Mouse (Mus musculus) heart, postnatal 14 days (tissue): ENCODE results near the gene Tas2r113. TPM values are rescaled to one million over a fixed set of nuclear protein-coding genes. Genes with fewer than 3 reads are reported as not detected.
"Not testable (repeated sequence)": the region's sequence is repeated elsewhere in the genome, so short reads cannot be mapped to it uniquely, and the experiment has no call there.

Source experiments
- DNase-seq, 2 experiments: peaks; one replicate each; pipeline ENCODE4 v3.0.0; 2021 to 2022
- intact Hi-C: fragments of 180-260 bp; cut with DNase I; formaldehyde crosslinking; loops from one replicate; pipeline ENCODE4 v1.15.1; 2025
- long read RNA-seq, 2 experiments: library from polyadenylated mRNA; stranded (forward); transcript quantifications; one replicate each; pipeline ENCODE4 v2.0.0; 2021
- total RNA-seq, 2 experiments: library from RNA; stranded (reverse); gene quantifications; 2 replicates each; pipeline ENCODE4 v1.2.3; 2021

The Tas2r113 gene
- not detected for total RNA-seq
- long read RNA-seq, experiment 1 = 0 reads
- long read RNA-seq, experiment 2 = 0 reads

GRCm38 (mm10) chr6:132892711-132893110 is at the start of gene Tas2r113:
Gene Tas2r113 (plus strand): TSS chr6:132893011.
- no peak for DNase-seq
- intact Hi-C loops = no loop called here

- intact Hi-C loops = no loop called here
These were observed 46.0 kb upstream of the Tas2r113 start, which contains the start of gene Tas2r123 for GRCm38 (mm10) chr6:132846842-132847241. Gene Tas2r123 (plus strand): TSS chr6:132847142.

GRCm38 (mm10) chr6:132855138-132855537 is 37.7 kb upstream of the Tas2r113 start, which contains the start of gene Tas2r116:
Gene Tas2r116 (plus strand): TSS chr6:132855438.
- no peak for DNase-seq
- intact Hi-C loops = no loop called here

More at GRCm38 (mm10) chr6:132846842-132847241, 46.0 kb upstream of the Tas2r113 start, which contains the start of gene Tas2r123:
- no peak for DNase-seq

- intact Hi-C loops = no loop called here
- DNase-seq = no peak
These were observed 25.1 kb upstream of the Tas2r113 start, which contains the start of gene Tas2r110 for GRCm38 (mm10) chr6:132867708-132868107. Gene Tas2r110 (plus strand): TSS chr6:132868008.

- intact Hi-C loops = no loop called here
- DNase-seq = no peak
These were observed 16.5 kb downstream of the Tas2r113 start, which contains the start of gene Tas2r125 for GRCm38 (mm10) chr6:132909351-132909750. Gene Tas2r125 (plus strand): TSS chr6:132909651.

GRCm38 (mm10) chr6:132941376-132941775 is 48.6 kb downstream of the Tas2r113 start:
- DNase-seq, intact Hi-C loops: not testable (repeated sequence)

Other genes starting within 250 kb of the Tas2r113 start
- not detected for gene A630073D07Rik, start 241.5 kb upstream of the Tas2r113 start, total RNA-seq
- not detected for gene Tas2r120, start 236.1 kb upstream of the Tas2r113 start, total RNA-seq
- gene Tas2r121, start 192.0 kb upstream of the Tas2r113 start, total RNA-seq = not detected
- not detected for gene Tas2r122, start 181.1 kb upstream of the Tas2r113 start, total RNA-seq
- not detected for gene Tas2r115, start 155.0 kb upstream of the Tas2r113 start, total RNA-seq
- not detected for gene Tas2r124, start 138.3 kb upstream of the Tas2r113 start, total RNA-seq
- gene Tas2r102, start 130.9 kb upstream of the Tas2r113 start, total RNA-seq = not detected
- not detected for gene Tas2r136, start 114.8 kb upstream of the Tas2r113 start, total RNA-seq
- not detected for gene Tas2r117, start 90.2 kb upstream of the Tas2r113 start, total RNA-seq
- not detected for gene Tas2r123, start 45.9 kb upstream of the Tas2r113 start, total RNA-seq
- not detected for gene Tas2r116, start 37.6 kb upstream of the Tas2r113 start, total RNA-seq
- gene Tas2r110, start 25.0 kb upstream of the Tas2r113 start, total RNA-seq = not detected
- gene Tas2r125, start 16.6 kb downstream of the Tas2r113 start, total RNA-seq = not detected
- not detected for gene Tas2r129, start 58.1 kb downstream of the Tas2r113 start, total RNA-seq
- not detected for gene Tas2r131, start 64.9 kb downstream of the Tas2r113 start, total RNA-seq
- gene Tas2r109, start 88.0 kb downstream of the Tas2r113 start, total RNA-seq = not detected
- not detected for gene Tas2r103, start 144.1 kb downstream of the Tas2r113 start, total RNA-seq
- gene Tas2r140, start 162.8 kb downstream of the Tas2r113 start, total RNA-seq = not detected
- gene Smim10l1, start 211.9 kb downstream of the Tas2r113 start, total RNA-seq = 10 to 100 TPM; 65.5 to 73.3 TPM